Mouse (Mus musculus) heart, adult 8-10 months (tissue): ENCODE measurements around the gene Dclre1a. TPM values are rescaled to one million over a fixed set of nuclear protein-coding genes. Genes with fewer than 3 reads are reported as not detected.

ENCODE experiments used
- DNase-seq: peaks from one replicate; pipeline ENCODE4 v3.0.0; 2022; ENCODE audit warnings: low spot score
- total RNA-seq, 4 experiments: library from RNA; stranded (reverse); gene quantifications; 2 replicates each; pipeline ENCODE4 v1.2.4; 2022

The Dclre1a gene
- total RNA-seq, 4 experiments from 2014 or later: 7.4 to 12.5 (median 10.6) TPM

- DNase-seq: no peak
Observed at GRCm38 (mm10) chr19:56484630-56485375, 63.2 kb downstream of the Dclre1a start.

Other genes with a start within 250 kb of the Dclre1a start
- gene Nrap, start 158.2 kb downstream of the Dclre1a start, total RNA-seq: 100 to 1,000 TPM; 392 to 561 (median 511) TPM
- 10 to 100 TPM; 11.0 to 13.7 (median 12.3) TPM for gene Casp7, start 151.1 kb downstream of the Dclre1a start, total RNA-seq
- gene Plekhs1, start 86.6 kb downstream of the Dclre1a start, total RNA-seq: under 1 TPM in 3 of 4 experiments, not detected in 1; 0.14 to 0.41 (median 0.33) TPM
- 10 to 100 TPM; 25.7 to 28.2 (median 27.7) TPM for gene Nhlrc2, start within 50 bp of the Dclre1a start, total RNA-seq
- 10 to 100 TPM; 19.4 to 26.8 (median 22.2) TPM for gene Adrb1, start 174.0 kb upstream of the Dclre1a start, total RNA-seq